Mouse (Mus musculus) MEL (cell line): ENCODE data around the gene Nop53. TPM values are rescaled to one million over a fixed set of nuclear protein-coding genes. Genes with fewer than 3 reads are reported as not detected.
A peak's percentile ranks its signal among the peaks of the same experiment; 100 is the strongest.

ENCODE experiments used
- DNase-seq: peaks from one replicate; pipeline ENCODE4 v3.0.0; 2011; ENCODE audit warnings: low read depth, low spot score
- H3K27ac ChIP-seq: 2 replicates; pipeline ENCODE4 v1.5.1; 2012; ENCODE audit warnings: low read depth, mild to moderate bottlenecking, control low read depth, low read length, moderate library complexity; ENCODE audit not compliant: control insufficient read depth
- H3K27me3 ChIP-seq, 2 experiments: fragments of 150-350 bp in 1 of 2; sonication (generic) in 1 of 2; 2 replicates each; pipeline ENCODE4 v1.6.1; 2012; ENCODE audit warnings: low read length in 2 of 2, mild to moderate bottlenecking in 2 of 2, improper control_type of control experiment in 1 of 2, moderate library complexity in 1 of 2; ENCODE audit not compliant: insufficient read depth in 2 of 2, control insufficient read depth in 1 of 2
- H3K36me3 ChIP-seq, 2 experiments: 2 replicates each; pipeline ENCODE4 v1.6.1; 2012 to 2014; ENCODE audit warnings: low read length in 2 of 2, improper control_type of control experiment in 1 of 2, inconsistent platforms in 1 of 2, mild to moderate bottlenecking in 1 of 2; ENCODE audit not compliant: insufficient read depth in 2 of 2, control insufficient read depth in 1 of 2
- H3K4me1 ChIP-seq, 2 experiments: fragments of 150-350 bp in 1 of 2; sonication (generic) in 1 of 2; 2 replicates each; pipeline ENCODE4 v1.6.1; 2012; ENCODE audit warnings: low read length in 2 of 2, improper control_type of control experiment in 1 of 2, mild to moderate bottlenecking in 1 of 2; ENCODE audit not compliant: insufficient read depth in 2 of 2, control insufficient read depth in 1 of 2
- H3K4me3 ChIP-seq, 2 experiments: fragments of 150-350 bp in 1 of 2; sonication (generic) in 1 of 2; 2 replicates each; pipeline ENCODE4 v1.5.1; 2012; ENCODE audit warnings: low read depth in 2 of 2, low read length in 2 of 2, mild to moderate bottlenecking in 2 of 2, moderate library complexity in 2 of 2, control low read depth in 1 of 2, improper control_type of control experiment in 1 of 2; ENCODE audit not compliant: control insufficient read depth in 1 of 2, insufficient read depth in 1 of 2
- H3K79me2 ChIP-seq: 2 replicates; pipeline ENCODE4 v1.6.1; 2012; ENCODE audit warnings: mild to moderate bottlenecking, low read length, moderate library complexity; ENCODE audit not compliant: control insufficient read depth, poor library complexity, insufficient read depth
- H3K9ac ChIP-seq: 2 replicates; pipeline ENCODE4 v1.6.1; 2012; ENCODE audit warnings: low read depth, mild to moderate bottlenecking, control low read depth, low read length, moderate library complexity; ENCODE audit not compliant: control insufficient read depth, poor library complexity, severe bottlenecking
- H3K9me3 ChIP-seq: fragments of 150-350 bp; sonication (generic); replicated peaks from 2 replicates; pipeline ENCODE4 v1.6.1; 2012; ENCODE audit warnings: mild to moderate bottlenecking, low read length, improper control_type of control experiment, moderate library complexity; ENCODE audit not compliant: insufficient read depth
- BHLHE40 ChIP-seq: IDR thresholded peaks from 2 replicates; pipeline ENCODE4 v1.6.1; 2012; ENCODE audit warnings: low read depth, mild to moderate bottlenecking, inconsistent platforms, low read length, improper control_type of control experiment, borderline replicate concordance
- CHD2 ChIP-seq: IDR thresholded peaks from 2 replicates; pipeline ENCODE4 v1.6.1; 2011; ENCODE audit warnings: low read length, improper control_type of control experiment
- CTCF ChIP-seq, 3 experiments: IDR thresholded peaks in 2 of 3; conservative IDR thresholded peaks in 1 of 3; 2 replicates each; pipeline ENCODE4 v1.5.1; 2011 to 2012; ENCODE audit warnings: low read length in 3 of 3, low read depth in 2 of 3, mild to moderate bottlenecking in 2 of 3, improper control_type of control experiment in 1 of 3, inconsistent platforms in 1 of 3, mixed read lengths in 1 of 3, moderate library complexity in 1 of 3; ENCODE audit not compliant: control insufficient read depth in 1 of 3, insufficient read depth in 1 of 3, poor library complexity in 1 of 3, severe bottlenecking in 1 of 3
- ELF1 ChIP-seq: IDR thresholded peaks from 2 replicates; pipeline ENCODE4 v1.6.1; 2014; ENCODE audit warnings: low read depth, mild to moderate bottlenecking, inconsistent platforms, low read length, improper control_type of control experiment, moderate library complexity
- EP300 ChIP-seq, 2 experiments: IDR thresholded peaks; 2 replicates each; pipeline ENCODE4 v1.6.1; 2011; ENCODE audit warnings: improper control_type of control experiment in 2 of 2, low read length in 2 of 2, low read depth in 1 of 2, mild to moderate bottlenecking in 1 of 2
- GABPA ChIP-seq: IDR thresholded peaks from 2 replicates; pipeline ENCODE4 v1.6.1; 2012; ENCODE audit warnings: low read depth, mild to moderate bottlenecking, inconsistent platforms, low read length, improper control_type of control experiment, moderate library complexity
- GATA1 ChIP-seq: IDR thresholded peaks from 2 replicates; pipeline ENCODE4 v1.6.1; 2011; ENCODE audit warnings: low read depth, low read length, improper control_type of control experiment
- JUND ChIP-seq: IDR thresholded peaks from 2 replicates; pipeline ENCODE4 v1.6.1; 2011; ENCODE audit warnings: low read depth, mild to moderate bottlenecking, improper control_type of control experiment, low read length
- KAT2A ChIP-seq: conservative IDR thresholded peaks from 2 replicates; pipeline ENCODE4 v1.6.1; 2012; ENCODE audit warnings: low read depth, low read length, improper control_type of control experiment, inconsistent platforms
- MAFK ChIP-seq: IDR thresholded peaks from 2 replicates; pipeline ENCODE4 v1.6.1; 2011; ENCODE audit warnings: low read depth, mild to moderate bottlenecking, low read length, improper control_type of control experiment, borderline replicate concordance
- MAZ ChIP-seq: IDR thresholded peaks from 2 replicates; pipeline ENCODE4 v1.6.1; 2012; ENCODE audit warnings: low read depth, mild to moderate bottlenecking, inconsistent platforms, low read length, improper control_type of control experiment
- MEF2A ChIP-seq: IDR thresholded peaks from 2 replicates; pipeline ENCODE4 v1.6.1; 2014; ENCODE audit warnings: low read depth, mild to moderate bottlenecking, inconsistent platforms, low read length, improper control_type of control experiment; ENCODE audit not compliant: poor library complexity, insufficient replicate concordance, severe bottlenecking; ENCODE audit errors: extremely low read depth
- MYB ChIP-seq: IDR thresholded peaks from 2 replicates; pipeline ENCODE4 v1.6.1; 2011; ENCODE audit warnings: mild to moderate bottlenecking, low read depth, low read length, improper control_type of control experiment
- POLR2AphosphoS5 ChIP-seq: IDR thresholded peaks from 2 replicates; pipeline ENCODE4 v1.6.1; 2012; ENCODE audit warnings: low read depth, borderline replicate concordance, mild to moderate bottlenecking, inconsistent platforms, low read length, moderate library complexity, mixed read lengths
- RAD21 ChIP-seq: IDR thresholded peaks from 2 replicates; pipeline ENCODE4 v1.6.1; 2011; ENCODE audit warnings: mild to moderate bottlenecking, low read depth, low read length, improper control_type of control experiment
- SIN3A ChIP-seq: IDR thresholded peaks from 2 replicates; pipeline ENCODE4 v1.6.1; 2012; ENCODE audit warnings: low read length, improper control_type of control experiment, inconsistent platforms
- SMC3 ChIP-seq: IDR thresholded peaks from 2 replicates; pipeline ENCODE4 v1.6.1; 2011; ENCODE audit warnings: low read depth, low read length, improper control_type of control experiment
- TAL1 ChIP-seq: IDR thresholded peaks from 2 replicates; pipeline ENCODE4 v1.6.1; 2012; ENCODE audit warnings: mild to moderate bottlenecking, inconsistent platforms, low read length, moderate library complexity, mixed read lengths
- TCF12 ChIP-seq: IDR thresholded peaks from 2 replicates; pipeline ENCODE4 v1.6.1; 2014; ENCODE audit warnings: low read depth, mild to moderate bottlenecking, inconsistent platforms, low read length, improper control_type of control experiment, moderate library complexity
- USF1 ChIP-seq: IDR thresholded peaks from 2 replicates; pipeline ENCODE4 v1.6.1; 2014; ENCODE audit warnings: low read depth, mild to moderate bottlenecking, inconsistent platforms, low read length, improper control_type of control experiment, moderate library complexity
- ZC3H11A ChIP-seq: IDR thresholded peaks from 2 replicates; pipeline ENCODE4 v1.6.1; 2012; ENCODE audit warnings: low read depth, mild to moderate bottlenecking, inconsistent platforms, low read length, improper control_type of control experiment
- ZMIZ1 ChIP-seq: IDR thresholded peaks from 2 replicates; pipeline ENCODE4 v1.6.1; 2012; ENCODE audit warnings: low read depth, mild to moderate bottlenecking, inconsistent platforms, low read length, improper control_type of control experiment, moderate library complexity
- polyA plus RNA-seq, 2 experiments: library from polyadenylated mRNA; stranded (reverse) in 1 of 2; unstranded in 1 of 2; fragments of >175 nt in 1 of 2; fragments of >200 nt in 1 of 2; gene quantifications; 2 replicates each; pipeline versions ENCODE4 v1.2.1 to v1.2.4; 2012; ENCODE audit warnings: low replicate concordance in 2 of 2, low read depth in 1 of 2; ENCODE audit not compliant: insufficient read length in 2 of 2, insufficient read depth in 1 of 2, missing spikeins in 1 of 2
- total RNA-seq: library from RNA; depleted of rRNA; stranded (reverse); fragments of 300-350 nt; gene quantifications from 2 replicates; pipeline ENCODE4 v1.2.3, GENCODE M21; 2012

Gene Nop53
- total and polyA plus RNA-seq, 3 experiments: 359 to 482 TPM; not detected in 1

DNA sequence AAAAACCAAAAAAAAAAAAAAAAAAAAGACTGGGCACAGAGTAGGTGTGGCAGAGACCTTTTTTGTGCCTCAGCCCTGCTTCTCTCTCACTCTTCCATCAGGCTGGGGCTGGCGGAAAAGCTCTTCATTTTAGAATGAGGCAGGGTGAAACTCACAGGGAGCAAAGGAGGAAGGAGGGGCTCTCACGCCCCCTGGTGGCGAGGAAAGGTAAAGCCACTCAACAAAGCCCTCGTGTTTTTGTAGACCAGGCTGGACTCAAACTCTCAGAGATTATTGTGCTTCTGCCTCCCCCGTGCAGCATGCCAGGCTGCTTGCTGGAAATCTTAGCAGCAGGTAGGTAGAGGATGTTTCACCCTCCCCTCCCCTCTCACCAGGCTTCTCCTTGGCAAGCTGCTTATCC lies 28.8 kb upstream of the Nop53 start:
- Histone ChIP-seq H3K27ac (no peak overlapping the region), H3K4me1 (no peaks in the 10 kb centered on the region), H3K79me2 (no peaks in the 10 kb centered on the region), H3K27me3 (no peaks in the 10 kb centered on the region), H3K9me3 (no peaks in the 10 kb centered on the region), H3K4me3 (no peak overlapping the region), H3K9ac (no peak overlapping the region), H3K36me3 (no peaks in the 10 kb centered on the region)
- TF ChIP-seq GATA1 (no peak), CTCF (IDR thresholded peaks at IDR 0.05 in 2 of 3, conservative IDR thresholded peaks at IDR 0.05 in 1 of 3; ENCODE audit: control insufficient read depth in 1 of 3, insufficient read depth in 1 of 3, low read depth in 2 of 3, low read length in 3 of 3, poor library complexity in 1 of 3, severe bottlenecking in 1 of 3) (peak; percentile 87 to 90 (median 88)), ZC3H11A (peak; percentile 28; the same call in 1 of the 2 replicates), SMC3 (peak; percentile 80), MAZ (no peak), RAD21 (peak; percentile 63)
- DNase-seq: peak; percentile 72

DNA sequence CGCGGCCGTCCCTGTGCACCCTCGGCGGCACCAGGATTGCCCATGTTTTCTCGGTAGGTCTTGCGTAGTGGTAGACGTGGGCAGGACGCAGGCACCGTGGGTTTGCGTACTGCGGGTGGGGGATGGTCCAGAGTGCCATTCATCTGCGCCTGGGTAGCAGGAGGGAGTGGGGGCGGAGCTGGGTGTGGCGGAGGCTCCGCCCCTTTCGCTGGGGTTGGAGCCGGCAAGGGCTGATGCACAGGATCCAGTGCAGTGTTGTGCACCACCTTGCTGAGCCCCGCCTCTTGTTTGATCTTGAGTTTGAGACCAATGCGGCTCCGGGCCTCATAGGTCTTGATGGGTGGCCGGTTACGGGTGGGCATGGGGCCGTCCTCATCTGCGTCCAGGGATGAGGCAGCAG lies 26.4 kb upstream of the Nop53 start:
- no peak for TF ChIP-seq USF1
- no peak for TF ChIP-seq TAL1
- no peak for TF ChIP-seq POLR2AphosphoS5
- no peak for TF ChIP-seq KAT2A
- no peak for TF ChIP-seq JUND
- no peak for TF ChIP-seq ZMIZ1
- TF ChIP-seq SIN3A: no peak
- no peak for TF ChIP-seq MAFK
- TF ChIP-seq CHD2: no peak
- TF ChIP-seq GABPA: no peak
- no peak for TF ChIP-seq MYB
- TF ChIP-seq MEF2A: no peak
- no peak for TF ChIP-seq BHLHE40
- TF ChIP-seq ELF1: no peak
- TF ChIP-seq EP300 (IDR thresholded peaks at IDR 0.05; ENCODE audit: low read depth in 1 of 2, low read length in 2 of 2): no peak
- TF ChIP-seq ZC3H11A: no peak
- TF ChIP-seq TCF12: no peak
- TF ChIP-seq, all 39 proteins: peak for 0
- DNase-seq: no peak
- Histone ChIP-seq H3K27me3 (no peaks in the 10 kb centered on the region), H3K4me3 (no peak overlapping the region), H3K4me1 (no peaks in the 10 kb centered on the region), H3K9me3 (no peaks in the 10 kb centered on the region), H3K36me3 (no peaks in the 10 kb centered on the region), H3K27ac (no peak overlapping the region), H3K9ac (no peak overlapping the region), H3K79me2 (no peaks in the 10 kb centered on the region)
